Mouse (Mus musculus) olfactory bulb, adult 2 months (tissue): ENCODE data around the gene Gpr68.

Source experiments
- CTCF ChIP-seq: fragments of 200-500 bp; IDR thresholded peaks from 2 replicates; pipeline ENCODE4 v1.5.1; 2012; ENCODE audit warnings: low read depth, mild to moderate bottlenecking, low read length, moderate library complexity; ENCODE audit not compliant: insufficient read depth
- POLR2A ChIP-seq: fragments of 200-500 bp; IDR thresholded peaks from 2 replicates; pipeline ENCODE4 v1.6.1; 2012; ENCODE audit warnings: mild to moderate bottlenecking, low read depth, low read length, moderate library complexity; ENCODE audit not compliant: insufficient read depth

- no peak for TF ChIP-seq CTCF
- no peak for TF ChIP-seq POLR2A
Measured at GRCm38 (mm10) chr12:100945948-100946347, 38.0 kb upstream of the Gpr68 start.
